Mouse (Mus musculus) spleen, postnatal 36 days (tissue): ENCODE measurements around the gene Krt31.

Experiments used
- DNase-seq, 2 experiments: peaks; one replicate each; pipeline ENCODE4 v3.0.0; 2022; ENCODE audit warnings: low spot score in 2 of 2, mixed read lengths in 1 of 2

The Krt31 gene

DNA sequence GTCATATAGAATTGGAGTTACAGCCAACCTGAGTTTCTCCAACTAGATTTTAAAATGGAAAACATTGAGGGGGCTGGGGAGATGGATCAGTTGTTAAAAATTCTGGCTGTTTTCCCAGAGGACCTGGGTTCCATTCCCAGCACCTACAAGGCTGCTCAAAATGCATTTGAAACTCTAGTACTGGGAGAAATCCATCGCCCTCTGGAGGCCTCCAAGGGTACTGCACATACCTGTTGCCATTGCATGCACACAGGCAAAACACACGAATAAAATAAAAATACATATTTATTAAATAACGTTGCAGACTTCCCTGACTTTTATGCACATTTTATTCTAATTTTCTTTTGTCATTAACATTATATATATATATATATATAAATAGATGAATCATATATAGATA, 43.7 kb downstream of the Krt31 start:
- DNase-seq, result no peak

GRCm38 (mm10) chr11:100005905-100006304, 44.4 kb downstream of the Krt31 start:
- DNase-seq, result no peak

GRCm38 (mm10) chr11:100004846-100005245, 45.5 kb downstream of the Krt31 start:
- DNase-seq, result no peak

- no peak for DNase-seq
Measured at GRCm38 (mm10) chr11:99999091-99999490, 51.3 kb downstream of the Krt31 start.
